Mouse (Mus musculus) heart, embryonic 14.5 days (tissue): ENCODE results near the gene Bend7. TPM values are rescaled to one million over a fixed set of nuclear protein-coding genes. Genes with fewer than 3 reads are reported as not detected.

Source experiments
- ATAC-seq: fragments of 200-750 bp; cut with Nextera tagmentation; 2 replicates; pipeline ENCODE4 v1.8.0; 2017; ENCODE audit warnings: low read depth, moderate TSS enrichment; ENCODE audit not compliant: insufficient number of reproducible peaks, insufficient read depth, low FRiP score
- H3K27ac ChIP-seq, 2 experiments: fragments of 200-500 bp in 1 of 2; fragments of 300-500 bp in 1 of 2; sonication (generic) in 1 of 2; replicated peaks in 1 of 2; 2 replicates each; pipeline ENCODE4 v1.5.1; 2012 to 2014; ENCODE audit warnings: low read depth in 2 of 2, low read length in 2 of 2, control low read depth in 1 of 2, mild to moderate bottlenecking in 1 of 2, mixed read lengths in 1 of 2; ENCODE audit not compliant: control insufficient read depth in 1 of 2, insufficient read depth in 1 of 2
- H3K27me3 ChIP-seq: fragments of 300-500 bp; sonication (generic); 2 replicates; pipeline ENCODE4 v1.6.1; 2014; ENCODE audit warnings: mild to moderate bottlenecking, low read length, control low read depth; ENCODE audit not compliant: control insufficient read depth, insufficient read depth
- H3K36me3 ChIP-seq: fragments of 300-500 bp; sonication (generic); 2 replicates; pipeline ENCODE4 v1.6.1; 2014; ENCODE audit warnings: mild to moderate bottlenecking, control low read depth, low read length, mixed read lengths; ENCODE audit not compliant: control insufficient read depth, insufficient read depth
- H3K4me1 ChIP-seq, 2 experiments: fragments of 200-500 bp in 1 of 2; fragments of 300-500 bp in 1 of 2; sonication (generic) in 1 of 2; 2 replicates each; pipeline ENCODE4 v1.6.1; 2012 to 2014; ENCODE audit warnings: low read length in 2 of 2, control low read depth in 1 of 2, mixed read lengths in 1 of 2; ENCODE audit not compliant: control insufficient read depth in 2 of 2, insufficient read depth in 2 of 2
- H3K4me2 ChIP-seq: fragments of 300-500 bp; sonication (generic); 2 replicates; pipeline ENCODE4 v1.6.1; 2014; ENCODE audit warnings: mild to moderate bottlenecking, low read length
- H3K4me3 ChIP-seq, 2 experiments: fragments of 200-500 bp in 1 of 2; fragments of 300-500 bp in 1 of 2; sonication (generic) in 1 of 2; 2 replicates each; pipeline ENCODE4 v1.5.1; 2012 to 2014; ENCODE audit warnings: low read length in 2 of 2, mild to moderate bottlenecking in 2 of 2, control low read depth in 1 of 2, low read depth in 1 of 2, moderate library complexity in 1 of 2; ENCODE audit not compliant: control insufficient read depth in 1 of 2, insufficient read depth in 1 of 2
- H3K9ac ChIP-seq: fragments of 300-500 bp; sonication (generic); 2 replicates; pipeline ENCODE4 v1.6.1; 2014; ENCODE audit warnings: mild to moderate bottlenecking, low read length
- H3K9me3 ChIP-seq: fragments of 300-500 bp; sonication (generic); 2 replicates; pipeline ENCODE4 v1.6.1; 2016; ENCODE audit warnings: low read length, control low read depth; ENCODE audit not compliant: control insufficient read depth
- WGBS: fragments of 180-500 bp; shearing (Covaris S2); extraction: QIAGEN DNeasy Blood & Tissue Kit; methylation state at CpG from one replicate; pipeline ENCODE4 v1.1.7; 2014; 5-methylcytosine and 5-hydroxymethylcytosine counted together
- polyA plus RNA-seq: library from polyadenylated mRNA; unstranded; fragments of >200 nt; fragmentation: Nextera tagmentation; extraction: Ambion mirVana; gene quantifications from 2 replicates; pipeline ENCODE4 v1.2.1, GENCODE M21; 2014

Gene Bend7
- polyA plus RNA-seq, result 2.6 and 2.9 TPM in 2 replicates

- H3K27me3 ChIP-seq, result peaks cover 20% of the 10 kb centered on the region
- peak within 1 kb of the TSS; percentile 39 to 61; a peak in 3 of 4 replicates for H3K27ac ChIP-seq
- peak within 1 kb of the TSS; percentile 84 to 96 for H3K4me3 ChIP-seq
- under 1% methylated on average over 74 of the region's 124 CpGs for WGBS
- H3K9me3 ChIP-seq, result no peaks in the 10 kb centered on the region
- H3K36me3 ChIP-seq, result no peaks in the 10 kb centered on the region
- H3K4me2 ChIP-seq, result peak within 1 kb of the TSS; percentile 80
- peak within 1 kb of the TSS; percentile 84 for H3K9ac ChIP-seq
- no peaks in the 10 kb centered on the region for H3K4me1 ChIP-seq
- peak; percentile 88 for ATAC-seq
Observed at GRCm38 (mm10) chr2:4717769-4718661, at the start of gene Bend7. Gene Bend7, plus strand, starts transcription at chr2:4717831.

DNA sequence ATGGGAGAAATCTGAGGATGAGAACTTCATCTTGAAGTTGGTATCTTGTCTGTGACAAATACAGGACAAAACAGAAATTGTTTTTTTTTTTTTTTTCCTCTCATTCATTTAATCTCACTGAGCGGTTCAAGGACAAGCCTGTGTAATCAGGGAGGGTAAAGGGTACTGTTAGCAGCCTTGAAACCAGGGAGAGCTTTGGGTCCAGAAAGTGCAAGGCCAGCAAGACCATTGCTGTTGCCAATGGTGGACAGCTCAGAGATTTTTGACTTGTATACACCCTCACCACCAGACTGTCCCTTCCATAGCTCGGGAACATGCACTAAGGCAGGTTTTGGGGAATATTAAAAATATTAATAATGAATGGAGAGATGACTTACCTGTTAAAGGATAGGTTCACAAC lies 49.0 kb upstream of the Bend7 start:
- no peak overlapping the region for H3K4me3 ChIP-seq
- 60% methylated on average over 2 of the region's 2 CpGs for WGBS
- H3K36me3 ChIP-seq, result no peaks in the 10 kb centered on the region
- H3K27me3 ChIP-seq, result no peaks in the 10 kb centered on the region
- H3K4me1 ChIP-seq, result no peaks in the 10 kb centered on the region
- ATAC-seq, result no peak
- no peaks in the 10 kb centered on the region for H3K9me3 ChIP-seq
- H3K27ac ChIP-seq, result no peak overlapping the region
- H3K4me2 ChIP-seq, result no peak overlapping the region
- H3K9ac ChIP-seq, result no peak overlapping the region

DNA sequence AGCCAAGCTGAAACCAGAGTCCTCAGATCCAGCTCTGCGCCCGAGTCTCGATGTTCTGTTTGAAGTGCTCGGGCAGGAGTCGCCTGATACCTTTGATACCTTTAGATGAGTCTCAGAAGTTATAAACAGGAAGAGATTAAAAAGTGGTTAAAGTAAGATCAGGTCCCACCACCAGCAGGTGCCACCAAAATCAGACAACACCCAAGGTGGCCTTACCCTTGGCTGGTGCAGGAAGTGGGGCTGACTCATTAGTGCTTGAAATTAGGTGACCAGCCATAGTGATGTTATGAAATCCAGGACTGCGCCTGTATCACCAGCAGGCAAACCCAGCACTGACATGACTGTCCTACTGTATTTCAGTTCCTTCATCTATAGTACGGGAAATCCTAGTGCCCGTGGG lies 47.9 kb upstream of the Bend7 start:
- Histone ChIP-seq H3K27me3 (no peaks in the 10 kb centered on the region), H3K9ac (no peak overlapping the region), H3K36me3 (no peaks in the 10 kb centered on the region), H3K4me3 (no peak overlapping the region), H3K4me2 (no peak overlapping the region), H3K9me3 (no peaks in the 10 kb centered on the region), H3K4me1 (no peaks in the 10 kb centered on the region), H3K27ac (no peak overlapping the region)
- ATAC-seq, result no peak
- WGBS, result 85% methylated on average over 8 of the region's 8 CpGs

DNA sequence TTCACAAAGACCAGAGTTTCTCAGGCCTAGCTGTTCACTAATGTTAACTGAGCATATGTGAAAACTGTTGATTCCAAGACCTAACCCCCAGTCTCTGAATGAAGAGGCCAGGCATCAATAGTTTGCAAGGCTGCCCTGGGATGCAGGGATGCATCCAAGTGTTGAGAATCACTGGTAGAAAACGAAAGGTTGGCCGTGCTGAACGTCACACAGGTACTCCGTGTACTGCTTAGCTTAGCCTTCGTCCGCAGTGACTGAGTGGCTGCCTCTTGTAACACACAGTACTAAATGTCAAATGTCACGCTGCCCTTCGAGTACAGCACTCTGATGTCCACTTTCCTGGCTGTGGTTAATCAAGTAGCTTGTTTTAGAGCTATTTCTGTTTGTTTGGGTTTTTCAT lies 46.0 kb upstream of the Bend7 start:
- H3K27ac ChIP-seq, result no peak overlapping the region
- WGBS, result 82% methylated on average over 8 of the region's 8 CpGs
- no peaks in the 10 kb centered on the region for H3K4me1 ChIP-seq
- no peak overlapping the region for H3K4me3 ChIP-seq
- no peaks in the 10 kb centered on the region for H3K27me3 ChIP-seq
- no peak overlapping the region for H3K9ac ChIP-seq
- no peak overlapping the region for H3K4me2 ChIP-seq
- no peaks in the 10 kb centered on the region for H3K9me3 ChIP-seq
- H3K36me3 ChIP-seq, result no peaks in the 10 kb centered on the region
- no peak for ATAC-seq

- Histone ChIP-seq H3K4me1 (no peaks in the 10 kb centered on the region), H3K27ac (no peak overlapping the region), H3K36me3 (no peaks in the 10 kb centered on the region), H3K9me3 (no peaks in the 10 kb centered on the region), H3K4me3 (no peak overlapping the region), H3K27me3 (no peaks in the 10 kb centered on the region), H3K9ac (no peak overlapping the region), H3K4me2 (no peak overlapping the region)
- ATAC-seq, result no peak
- 73% methylated on average over 3 of the region's 3 CpGs for WGBS
Observed at GRCm38 (mm10) chr2:4679886-4680285, 37.7 kb upstream of the Bend7 start.

GRCm38 (mm10) chr2:4711262-4711661 lies 6.4 kb upstream of the Bend7 start:
- H3K9ac ChIP-seq, result no peak overlapping the region
- WGBS, result 47% methylated on average over 5 of the region's 5 CpGs
- H3K27me3 ChIP-seq, result peaks cover 10% of the 10 kb centered on the region
- no peaks in the 10 kb centered on the region for H3K9me3 ChIP-seq
- ATAC-seq, result no peak
- H3K36me3 ChIP-seq, result no peaks in the 10 kb centered on the region
- H3K27ac ChIP-seq, result no peak overlapping the region
- H3K4me2 ChIP-seq, result no peak overlapping the region
- no peaks in the 10 kb centered on the region for H3K4me1 ChIP-seq
- no peak overlapping the region for H3K4me3 ChIP-seq

DNA sequence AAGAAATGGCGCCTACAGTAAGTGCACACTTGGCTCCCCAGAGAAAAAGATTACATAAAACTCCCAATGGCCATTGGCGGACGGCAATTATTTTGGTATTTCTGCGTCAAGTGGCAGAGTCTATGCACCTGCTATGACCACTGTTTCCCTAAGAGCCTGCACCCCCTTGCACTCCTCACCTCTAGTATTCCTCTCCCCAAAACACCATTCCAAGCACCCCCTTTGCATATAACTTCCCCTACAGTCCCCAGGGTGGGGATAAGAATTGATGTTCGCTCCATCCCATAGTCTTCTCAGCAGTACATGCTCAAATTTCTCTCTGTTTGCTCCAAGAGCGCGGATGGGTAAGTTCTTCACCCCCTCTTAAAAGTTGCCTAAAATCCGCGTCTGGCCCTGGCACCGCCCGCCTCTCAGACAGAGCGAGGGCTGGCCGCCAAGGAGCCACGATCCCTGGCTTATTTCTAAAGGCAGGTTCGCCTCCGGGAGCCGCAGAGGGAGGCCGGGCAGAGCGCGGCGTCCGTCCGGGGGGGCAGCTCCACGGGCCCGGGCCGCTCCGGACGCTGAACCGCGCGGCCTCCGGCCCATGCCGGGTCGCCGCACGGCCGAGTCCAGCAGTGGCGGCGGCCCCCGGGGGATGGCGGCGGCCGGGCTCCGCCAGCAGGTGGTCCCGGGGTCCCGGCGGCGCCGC lies 406 bp upstream of the Bend7 start:
- 4% methylated on average over 34 of the region's 49 CpGs for WGBS
- Histone ChIP-seq H3K36me3 (no peaks in the 10 kb centered on the region), H3K4me2 (peak overlapping the region; percentile 80), H3K4me1 (no peaks in the 10 kb centered on the region), H3K27ac (no peak overlapping the region), H3K9ac (peak overlapping the region; percentile 84), H3K27me3 (peaks cover 17% of the 10 kb centered on the region), H3K4me3 (peak overlapping the region; percentile 84 to 96), H3K9me3 (no peaks in the 10 kb centered on the region)
- ATAC-seq, result no peak; the same call in 1 of the 2 replicates
